Mouse (Mus musculus) olfactory bulb, adult 2 months (tissue): ENCODE measurements around the gene Mau2. TPM values are rescaled to one million over a fixed set of nuclear protein-coding genes. Genes with fewer than 3 reads are reported as not detected.
A peak's percentile ranks its signal among the peaks of the same experiment; 100 is the strongest.
"Not testable (repeated sequence)": the region's sequence is repeated elsewhere in the genome, so short reads cannot be mapped to it uniquely, and the experiment has no call there.

ENCODE experiments used
- H3K27ac ChIP-seq: fragments of 200-500 bp; 2 replicates; pipeline ENCODE4 v1.5.1; 2012; ENCODE audit warnings: low read depth, low read length; ENCODE audit not compliant: insufficient read depth
- H3K4me1 ChIP-seq: fragments of 200-500 bp; 2 replicates; pipeline ENCODE4 v1.6.1; 2012; ENCODE audit warnings: low read length; ENCODE audit not compliant: control insufficient read depth, insufficient read depth
- H3K4me3 ChIP-seq: fragments of 200-500 bp; 2 replicates; pipeline ENCODE4 v1.5.1; 2012; ENCODE audit warnings: mild to moderate bottlenecking, low read depth, low read length, moderate library complexity; ENCODE audit not compliant: insufficient read depth
- CTCF ChIP-seq: fragments of 200-500 bp; IDR thresholded peaks from 2 replicates; pipeline ENCODE4 v1.5.1; 2012; ENCODE audit warnings: low read depth, mild to moderate bottlenecking, low read length, moderate library complexity; ENCODE audit not compliant: insufficient read depth
- POLR2A ChIP-seq: fragments of 200-500 bp; IDR thresholded peaks from 2 replicates; pipeline ENCODE4 v1.6.1; 2012; ENCODE audit warnings: mild to moderate bottlenecking, low read depth, low read length, moderate library complexity; ENCODE audit not compliant: insufficient read depth
- WGBS: fragments of 180-500 bp; shearing (Covaris S2); methylation state at CpG from one replicate; pipeline ENCODE4 v1.1.7; 2018; 5-methylcytosine and 5-hydroxymethylcytosine counted together
- polyA plus RNA-seq: library from polyadenylated mRNA; stranded (reverse); fragments of >200 nt; gene quantifications from 2 replicates; pipeline ENCODE4 v1.2.4, GENCODE M21; 2012; ENCODE audit warnings: low replicate concordance; ENCODE audit not compliant: missing spikeins, insufficient read depth, insufficient read length

The Mau2 gene
- polyA plus RNA-seq, 1 experiment = not detected

GRCm38 (mm10) chr8:70003204-70003657, 39.3 kb downstream of the Mau2 start:
- Histone ChIP-seq H3K4me3 (no peak overlapping the region), H3K27ac (no peak overlapping the region), H3K4me1 (0 out of 2 replicates have a peak, but pooled peaks cover 2% of the 10 kb centered on the region)
- 67% methylated on average over 4 of the region's 4 CpGs for WGBS
- TF ChIP-seq CTCF (no peak), POLR2A (no peak)

- H3K27ac ChIP-seq, H3K4me1 ChIP-seq, H3K4me3 ChIP-seq: not testable (repeated sequence)
- 48% methylated on average over 7 of the region's 7 CpGs for WGBS
Observed at GRCm38 (mm10) chr8:70001892-70002191, 40.7 kb downstream of the Mau2 start.

- Histone ChIP-seq H3K27ac (no peak overlapping the region), H3K4me3 (no peak overlapping the region), H3K4me1 (peaks cover 5% of the 10 kb centered on the region; the same call in 1 of the 2 replicates)
- 13% methylated on average over 16 of the region's 16 CpGs for WGBS
- TF ChIP-seq POLR2A (no peak), CTCF (peak; percentile 56)
Observed at GRCm38 (mm10) chr8:70001176-70001891, 41.2 kb downstream of the Mau2 start.

- Histone ChIP-seq H3K4me3 (no peak overlapping the region), H3K4me1 (peaks cover 10% of the 10 kb centered on the region), H3K27ac (no peak overlapping the region)
- 83% methylated on average over 2 of the region's 2 CpGs for WGBS
- TF ChIP-seq POLR2A = no peak
- TF ChIP-seq CTCF = no peak
Observed at GRCm38 (mm10) chr8:70000226-70000625, 42.3 kb downstream of the Mau2 start.

- Histone ChIP-seq H3K4me3 (no peak overlapping the region), H3K27ac (no peak overlapping the region), H3K4me1 (peaks cover 12% of the 10 kb centered on the region)
- TF ChIP-seq POLR2A (no peak), CTCF (no peak)
- 90% methylated on average over 4 of the region's 4 CpGs for WGBS
Observed at GRCm38 (mm10) chr8:69999236-69999635, 43.3 kb downstream of the Mau2 start.

- WGBS = 95% methylated on average over 3 of the region's 3 CpGs
- no peak overlapping the region for H3K4me3 ChIP-seq
- no peak for TF ChIP-seq POLR2A
- no peak for TF ChIP-seq CTCF
Observed at GRCm38 (mm10) chr8:69998706-69999105, 43.8 kb downstream of the Mau2 start.

GRCm38 (mm10) chr8:69996589-69997285, 45.8 kb downstream of the Mau2 start:
- Histone ChIP-seq H3K4me1 (peaks cover 12% of the 10 kb centered on the region), H3K27ac (no peak overlapping the region; the same call in 1 of the 2 replicates), H3K4me3 (peak overlapping the region; percentile 79)
- 2% methylated on average over 35 of the region's 35 CpGs for WGBS
- TF ChIP-seq CTCF (no peak), POLR2A (no peak; the same call in 1 of the 2 replicates)

More at GRCm38 (mm10) chr8:69998706-69999105, 43.8 kb downstream of the Mau2 start:
- no peak overlapping the region for H3K27ac ChIP-seq
- H3K4me1 ChIP-seq = peaks cover 12% of the 10 kb centered on the region

GRCm38 (mm10) chr8:69995776-69996588, 46.6 kb downstream of the Mau2 start, which contains the start of gene Gatad2a:
TSS of gene Gatad2a (minus strand) at chr8:69996384.
- Histone ChIP-seq H3K4me3 (peak within 1 kb of the TSS; percentile 79), H3K27ac (peak within 1 kb of the TSS; percentile 1; the same call in 1 of the 2 replicates), H3K4me1 (peaks cover 10% of the 10 kb centered on the region)
- under 1% methylated on average over 86 of the region's 87 CpGs for WGBS
- TF ChIP-seq POLR2A (no peak; the same call in 1 of the 2 replicates), CTCF (no peak)
